Mouse (Mus musculus): ENCODE data around the gene Ttll10. TPM values are rescaled to one million over a fixed set of nuclear protein-coding genes. Genes with fewer than 3 reads are reported as not detected.
A peak's percentile ranks its signal among the peaks of the same experiment; 100 is the strongest.

Ttll10 gene
- polyA plus RNA-seq, 1 experiment from 2014 or later, result 2.0 TPM

DNA sequence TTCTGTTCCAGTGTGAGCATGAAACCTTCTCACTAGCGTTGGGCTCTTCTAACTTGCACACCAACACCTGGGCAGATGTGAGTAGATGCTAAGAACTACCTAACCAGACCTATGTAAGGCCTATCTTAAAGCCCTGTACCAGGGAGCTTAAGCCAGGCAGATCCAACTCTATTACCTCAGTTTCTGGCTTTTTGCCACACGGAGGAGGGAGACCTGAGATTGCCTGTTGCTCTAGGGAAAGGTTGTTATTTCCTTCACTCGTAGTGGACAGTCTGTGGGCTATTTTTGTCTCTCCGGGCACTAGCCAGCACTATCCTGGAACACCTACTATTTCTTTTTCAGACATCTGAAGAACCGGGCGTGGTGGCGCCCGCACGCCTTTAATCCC lies 5.3 kb upstream of the Ttll10 start:
- Histone ChIP-seq H3K36me3 (no peaks in the 10 kb centered on the region), H3K27me3 (no peaks in the 10 kb centered on the region), H3K4me3 (no peak overlapping the region), H3K27ac (peak overlapping the region; percentile 36; the same call in 1 of the 2 replicates), H3K4me1 (0 out of 2 replicates have a peak, but pooled peaks cover 4% of the 10 kb centered on the region), H3K4me2 (no peak overlapping the region), H3K9ac (no peak overlapping the region), H3K9me3 (no peaks in the 10 kb centered on the region)
- WGBS, result 82% methylated on average over 9 of the region's 9 CpGs
- ATAC-seq (ENCODE audit: insufficient number of reproducible peaks, insufficient read depth, low FRiP score, low TSS enrichment, low read depth), result no peak

DNA sequence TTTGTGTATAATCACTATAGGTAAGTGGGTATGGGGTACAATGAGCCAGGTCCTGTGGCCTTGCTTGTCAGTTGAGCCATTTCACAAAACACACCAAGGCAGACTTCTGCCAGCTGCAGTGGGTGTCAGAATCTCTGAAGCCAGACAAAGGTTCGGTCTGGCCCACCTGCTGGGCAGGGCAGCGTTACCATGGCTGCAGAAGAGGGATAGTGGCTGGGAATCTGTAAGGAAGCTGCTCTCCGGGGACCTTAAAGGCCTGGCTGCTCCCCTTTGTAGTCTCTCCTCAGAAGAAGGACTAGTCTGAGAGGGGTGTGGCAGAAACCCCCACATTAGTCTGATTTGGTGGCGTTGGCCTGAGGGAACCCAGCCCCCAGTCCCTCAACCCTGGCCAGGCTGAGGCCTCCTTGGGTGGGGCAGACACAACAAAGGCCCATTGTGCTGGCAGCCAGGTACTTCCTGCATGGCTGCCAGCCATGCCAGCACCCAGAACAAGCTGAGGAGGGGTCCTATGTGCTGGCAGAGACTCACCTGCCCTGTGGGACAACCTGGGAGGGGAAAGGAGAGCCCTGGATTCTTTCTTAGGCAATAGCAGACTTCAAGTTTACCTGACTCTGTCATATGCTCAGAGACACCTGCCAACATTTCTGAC lies 4.8 kb upstream of the Ttll10 start:
- H3K4me3 ChIP-seq, result no peak overlapping the region
- no peak overlapping the region for H3K4me2 ChIP-seq
- no peak for ATAC-seq (ENCODE audit: insufficient number of reproducible peaks, insufficient read depth, low FRiP score, low TSS enrichment, low read depth)
- H3K9ac ChIP-seq, result no peak overlapping the region
- no peaks in the 10 kb centered on the region for H3K27me3 ChIP-seq
- WGBS, result 9% methylated on average over 4 of the region's 4 CpGs
- peak overlapping the region; percentile 36 for H3K27ac ChIP-seq
- 0 out of 2 replicates have a peak, but pooled peaks cover 4% of the 10 kb centered on the region for H3K4me1 ChIP-seq
- no peaks in the 10 kb centered on the region for H3K9me3 ChIP-seq
- H3K36me3 ChIP-seq, result no peaks in the 10 kb centered on the region

DNA sequence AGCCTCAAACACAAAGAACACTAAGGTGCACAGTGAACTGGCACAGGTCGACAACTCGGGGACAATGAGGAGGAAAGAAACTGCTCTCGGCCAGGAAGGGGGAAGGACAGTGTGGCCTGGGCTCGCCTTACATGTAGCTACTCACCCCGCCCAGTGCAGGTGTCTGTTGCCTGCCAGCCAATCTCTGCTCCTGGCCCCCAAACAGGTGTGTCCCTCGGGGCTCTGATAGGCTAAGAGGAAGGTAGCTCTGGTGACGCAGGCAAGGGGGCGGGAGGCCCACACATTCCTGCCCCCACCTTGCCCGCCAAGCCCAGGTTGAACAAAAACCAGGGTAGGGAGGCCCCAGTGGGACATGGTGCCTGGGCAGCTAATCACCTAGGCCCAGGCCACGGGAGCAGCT lies 499 bp upstream of the Ttll10 start:
- H3K9ac ChIP-seq, result peak overlapping the region; percentile 69
- peak overlapping the region; percentile 40 for H3K4me3 ChIP-seq
- H3K36me3 ChIP-seq, result no peaks in the 10 kb centered on the region
- peak overlapping the region; percentile 47 for H3K4me2 ChIP-seq
- H3K9me3 ChIP-seq, result no peaks in the 10 kb centered on the region
- H3K27me3 ChIP-seq, result no peaks in the 10 kb centered on the region
- peak overlapping the region; percentile 89 for H3K27ac ChIP-seq
- ATAC-seq (ENCODE audit: insufficient number of reproducible peaks, insufficient read depth, low FRiP score, low TSS enrichment, low read depth), result peak; percentile 86
- 28% methylated on average over 10 of the region's 10 CpGs for WGBS
- H3K4me1 ChIP-seq, result no peaks in the 10 kb centered on the region

DNA sequence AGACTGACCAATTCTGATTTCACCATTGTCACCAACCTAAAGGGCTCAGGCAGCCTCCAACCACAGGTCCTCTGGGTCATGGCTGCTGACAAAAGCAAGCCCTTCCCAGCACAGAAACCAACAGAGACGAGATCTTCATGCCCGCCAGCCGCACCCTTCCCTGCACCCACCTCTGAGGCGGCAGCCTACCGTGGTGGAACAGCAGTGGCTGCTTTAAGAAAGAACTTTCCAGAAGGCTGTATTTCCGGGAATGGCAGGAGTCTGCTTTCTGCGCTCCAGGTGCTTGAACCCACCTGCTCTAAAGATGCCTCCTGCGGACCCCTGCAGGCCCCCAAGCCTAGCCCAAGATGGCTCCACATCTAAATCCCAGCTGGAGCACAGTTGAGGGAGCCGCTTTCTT lies 388 bp downstream of the Ttll10 start:
- peak overlapping the region; percentile 89 for H3K27ac ChIP-seq
- H3K36me3 ChIP-seq, result no peaks in the 10 kb centered on the region
- H3K9ac ChIP-seq, result peak overlapping the region; percentile 69
- WGBS, result 66% methylated on average over 9 of the region's 9 CpGs
- H3K9me3 ChIP-seq, result no peaks in the 10 kb centered on the region
- no peaks in the 10 kb centered on the region for H3K4me1 ChIP-seq
- ATAC-seq (ENCODE audit: insufficient number of reproducible peaks, insufficient read depth, low FRiP score, low TSS enrichment, low read depth), result no peak
- peak overlapping the region; percentile 40 for H3K4me3 ChIP-seq
- H3K27me3 ChIP-seq, result no peaks in the 10 kb centered on the region
- H3K4me2 ChIP-seq, result peak overlapping the region; percentile 47

DNA sequence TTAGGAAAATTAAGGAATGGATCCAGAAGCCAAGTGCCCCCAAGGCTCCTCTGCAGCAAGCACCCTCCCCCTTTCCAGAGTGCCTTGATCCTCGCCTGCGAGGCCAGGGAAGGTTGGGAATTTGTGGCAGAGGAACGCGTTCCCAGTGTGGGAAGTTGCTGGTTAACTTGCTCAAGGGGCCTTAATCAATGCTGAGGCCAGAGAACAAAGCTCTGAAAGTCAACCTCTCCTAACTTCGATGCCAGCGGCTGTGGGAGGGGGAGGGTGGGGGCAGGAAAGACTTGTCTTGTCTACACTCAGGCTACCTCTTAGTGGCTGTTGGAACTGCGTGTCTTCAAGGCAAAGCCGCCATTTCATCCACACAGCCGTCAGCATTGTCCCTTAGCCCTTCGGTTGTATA lies 1.5 kb downstream of the Ttll10 start:
- H3K4me2 ChIP-seq, result peak overlapping the region; percentile 47
- 28% methylated on average over 10 of the region's 10 CpGs for WGBS
- H3K27ac ChIP-seq, result peak overlapping the region; percentile 89; the same call in 1 of the 2 replicates
- H3K9ac ChIP-seq, result peak overlapping the region; percentile 47
- H3K27me3 ChIP-seq, result no peaks in the 10 kb centered on the region
- H3K4me3 ChIP-seq, result peak overlapping the region; percentile 40
- H3K4me1 ChIP-seq, result no peaks in the 10 kb centered on the region
- no peaks in the 10 kb centered on the region for H3K9me3 ChIP-seq
- ATAC-seq (ENCODE audit: insufficient number of reproducible peaks, insufficient read depth, low FRiP score, low TSS enrichment, low read depth), result no peak
- no peaks in the 10 kb centered on the region for H3K36me3 ChIP-seq

DNA sequence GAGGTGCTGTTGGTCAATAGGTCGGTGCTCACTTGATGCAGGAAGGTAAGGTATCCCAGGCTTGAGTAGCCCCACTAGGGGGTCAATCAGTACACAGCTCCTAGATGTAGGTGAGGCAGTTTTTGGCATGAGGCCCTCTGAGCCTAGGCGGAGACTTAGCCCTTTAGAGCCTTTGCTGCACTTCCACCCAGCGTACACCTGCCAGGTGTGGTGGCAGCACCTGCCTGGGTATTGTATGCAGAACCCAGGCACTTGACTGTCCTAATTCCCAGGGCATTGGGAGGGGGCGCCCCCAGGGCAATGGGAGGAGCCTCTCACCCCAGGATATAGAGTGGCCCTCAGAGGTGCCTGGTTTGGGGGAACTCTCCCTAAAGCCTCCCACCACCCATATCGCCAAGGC lies 4.0 kb downstream of the Ttll10 start:
- no peaks in the 10 kb centered on the region for H3K4me1 ChIP-seq
- ATAC-seq (ENCODE audit: insufficient number of reproducible peaks, insufficient read depth, low FRiP score, low TSS enrichment, low read depth), result no peak
- H3K27ac ChIP-seq, result no peak overlapping the region
- no peaks in the 10 kb centered on the region for H3K27me3 ChIP-seq
- H3K9ac ChIP-seq, result no peak overlapping the region
- no peaks in the 10 kb centered on the region for H3K36me3 ChIP-seq
- 92% methylated on average over 5 of the region's 5 CpGs for WGBS
- no peaks in the 10 kb centered on the region for H3K9me3 ChIP-seq
- H3K4me2 ChIP-seq, result 0 out of 2 replicates have a peak overlapping the region, but pooled peaks have one; percentile 47
- H3K4me3 ChIP-seq, result no peak overlapping the region

DNA sequence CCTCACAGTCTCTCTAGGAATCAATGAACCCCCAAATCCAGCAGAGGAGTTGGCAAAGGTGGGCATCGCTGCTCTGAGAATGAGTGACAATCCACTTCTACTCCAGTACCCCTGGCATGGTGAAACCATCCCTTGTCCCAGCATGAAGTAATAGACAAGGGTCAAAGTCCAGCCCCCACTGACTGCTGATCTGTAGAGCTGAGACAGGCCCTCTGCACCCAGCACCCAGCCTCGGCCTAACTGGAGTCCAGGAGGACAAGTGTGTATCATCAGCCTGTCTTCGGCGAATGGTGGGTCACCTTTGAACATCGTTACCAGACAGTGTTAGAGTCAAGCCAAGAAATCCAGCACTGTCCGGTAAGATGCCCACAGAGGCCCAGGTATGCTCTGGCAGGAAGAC lies 4.6 kb downstream of the Ttll10 start:
- Histone ChIP-seq H3K27me3 (no peaks in the 10 kb centered on the region), H3K4me1 (no peaks in the 10 kb centered on the region), H3K27ac (no peak overlapping the region), H3K4me3 (no peak overlapping the region), H3K4me2 (no peak overlapping the region), H3K36me3 (no peaks in the 10 kb centered on the region), H3K9me3 (no peaks in the 10 kb centered on the region), H3K9ac (no peak overlapping the region)
- ATAC-seq (ENCODE audit: insufficient number of reproducible peaks, insufficient read depth, low FRiP score, low TSS enrichment, low read depth), result no peak
- 91% methylated on average over 6 of the region's 6 CpGs for WGBS

DNA sequence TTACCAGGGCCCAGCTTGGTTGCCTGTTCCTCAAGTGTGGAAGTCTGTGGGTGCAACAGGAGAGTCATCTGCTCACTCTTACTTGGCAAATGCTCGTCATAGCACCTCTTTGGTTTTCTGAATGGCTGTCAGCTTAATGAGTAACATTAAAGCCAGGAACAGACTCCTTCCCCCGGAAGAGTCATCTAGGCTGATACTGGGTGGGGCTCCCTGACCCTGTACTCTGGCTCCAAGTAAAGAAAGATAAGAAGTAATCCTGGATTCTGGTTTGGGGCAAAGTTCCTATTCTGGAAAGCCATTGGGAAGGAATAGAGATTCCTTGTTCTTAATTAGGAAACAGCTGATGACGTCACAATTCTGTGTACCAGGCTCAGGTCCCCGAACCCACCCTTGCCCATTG lies 5.1 kb downstream of the Ttll10 start:
- no peak overlapping the region for H3K4me3 ChIP-seq
- no peak overlapping the region for H3K27ac ChIP-seq
- H3K4me2 ChIP-seq, result no peak overlapping the region
- ATAC-seq (ENCODE audit: insufficient number of reproducible peaks, insufficient read depth, low FRiP score, low TSS enrichment, low read depth), result no peak
- H3K27me3 ChIP-seq, result no peaks in the 10 kb centered on the region
- no peaks in the 10 kb centered on the region for H3K9me3 ChIP-seq
- 79% methylated on average over 4 of the region's 4 CpGs for WGBS
- H3K4me1 ChIP-seq, result no peaks in the 10 kb centered on the region
- H3K9ac ChIP-seq, result no peak overlapping the region
- no peaks in the 10 kb centered on the region for H3K36me3 ChIP-seq

DNA sequence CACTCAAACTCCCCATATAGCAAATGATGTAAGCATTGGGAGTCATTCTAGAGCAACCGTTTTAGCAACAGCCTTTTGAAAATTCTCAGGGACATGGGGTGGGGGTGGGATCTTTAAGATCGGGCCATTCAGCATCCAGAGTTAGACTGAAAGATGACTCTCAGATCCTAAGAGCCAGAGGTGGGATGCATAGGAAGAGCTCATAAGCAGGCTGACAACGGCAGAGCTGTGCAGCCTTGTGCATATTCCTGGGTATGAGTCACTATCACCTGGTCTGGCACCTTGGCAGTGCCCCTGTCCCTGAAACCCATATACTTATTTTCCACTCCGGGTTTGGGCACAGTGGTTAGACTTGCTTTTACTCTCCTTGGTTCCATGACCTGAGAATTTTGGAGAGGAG lies 6.1 kb downstream of the Ttll10 start:
- H3K4me2 ChIP-seq, result no peak overlapping the region
- H3K36me3 ChIP-seq, result no peaks in the 10 kb centered on the region
- H3K4me3 ChIP-seq, result no peak overlapping the region
- no peak overlapping the region for H3K9ac ChIP-seq
- WGBS, result 74% methylated on average over 4 of the region's 4 CpGs
- no peak for ATAC-seq (ENCODE audit: insufficient number of reproducible peaks, insufficient read depth, low FRiP score, low TSS enrichment, low read depth)
- H3K27ac ChIP-seq, result no peak overlapping the region
- no peaks in the 10 kb centered on the region for H3K9me3 ChIP-seq
- no peaks in the 10 kb centered on the region for H3K4me1 ChIP-seq
- no peaks in the 10 kb centered on the region for H3K27me3 ChIP-seq

DNA sequence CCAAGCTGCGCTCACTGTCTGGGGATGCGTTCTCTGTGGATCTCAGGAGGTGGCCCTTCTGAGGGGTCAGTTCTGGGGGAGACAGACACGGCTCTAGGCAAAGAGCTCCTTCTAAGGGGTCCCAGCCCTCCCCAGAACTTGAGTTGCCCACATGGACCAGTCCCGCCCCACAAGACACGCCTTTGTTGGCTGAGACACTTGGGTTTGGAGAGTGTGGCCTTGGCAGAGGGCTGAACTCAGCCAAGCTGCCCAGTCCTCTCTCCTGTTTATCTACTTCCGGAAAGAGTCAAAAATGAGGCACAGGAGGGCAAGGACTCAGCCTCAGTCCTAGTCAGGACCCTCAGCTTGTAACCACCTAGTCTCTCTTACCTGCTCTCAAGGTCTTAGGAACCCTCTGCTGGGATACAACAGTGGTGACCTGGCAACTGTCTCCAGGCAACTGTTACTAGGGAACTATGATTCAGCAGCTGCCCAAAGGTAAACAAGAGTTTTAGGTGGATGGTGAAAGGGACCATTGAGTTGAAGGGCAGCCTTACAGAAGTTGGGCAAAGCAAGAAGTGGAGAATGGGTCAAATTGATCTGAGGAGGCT lies 8.7 kb downstream of the Ttll10 start:
- H3K4me2 ChIP-seq, result no peak overlapping the region
- ATAC-seq (ENCODE audit: insufficient number of reproducible peaks, insufficient read depth, low FRiP score, low TSS enrichment, low read depth), result no peak
- H3K27me3 ChIP-seq, result no peaks in the 10 kb centered on the region
- no peak overlapping the region for H3K9ac ChIP-seq
- no peak overlapping the region for H3K4me3 ChIP-seq
- H3K27ac ChIP-seq, result no peak overlapping the region
- no peaks in the 10 kb centered on the region for H3K9me3 ChIP-seq
- H3K4me1 ChIP-seq, result no peaks in the 10 kb centered on the region
- no peaks in the 10 kb centered on the region for H3K36me3 ChIP-seq
- 76% methylated on average over 6 of the region's 6 CpGs for WGBS

DNA sequence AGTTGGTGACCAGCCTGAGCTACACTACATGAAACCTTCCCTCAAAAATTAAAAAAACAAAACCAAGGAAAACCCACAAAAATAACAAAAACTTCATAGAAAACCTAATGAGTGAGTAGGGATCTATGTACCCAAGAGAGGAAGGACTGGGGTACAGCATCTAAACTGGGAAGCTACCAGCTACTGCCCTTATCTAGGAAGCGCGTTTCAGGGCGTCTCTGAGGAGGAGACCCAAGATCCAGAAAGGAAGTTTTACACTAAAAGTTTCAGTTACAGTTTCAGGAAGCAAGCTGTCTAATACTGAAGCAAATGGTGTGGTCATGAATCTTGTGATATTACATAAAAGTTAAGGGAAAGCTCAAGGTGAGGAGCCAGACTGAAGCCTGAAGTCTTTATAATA lies 9.4 kb downstream of the Ttll10 start:
- Histone ChIP-seq H3K4me2 (no peak overlapping the region), H3K4me3 (no peak overlapping the region), H3K27ac (no peak overlapping the region), H3K27me3 (no peaks in the 10 kb centered on the region), H3K9ac (no peak overlapping the region), H3K36me3 (no peaks in the 10 kb centered on the region), H3K4me1 (no peaks in the 10 kb centered on the region), H3K9me3 (no peaks in the 10 kb centered on the region)
- ATAC-seq (ENCODE audit: insufficient number of reproducible peaks, insufficient read depth, low FRiP score, low TSS enrichment, low read depth), result no peak
- WGBS, result 78% methylated on average over 3 of the region's 3 CpGs

DNA sequence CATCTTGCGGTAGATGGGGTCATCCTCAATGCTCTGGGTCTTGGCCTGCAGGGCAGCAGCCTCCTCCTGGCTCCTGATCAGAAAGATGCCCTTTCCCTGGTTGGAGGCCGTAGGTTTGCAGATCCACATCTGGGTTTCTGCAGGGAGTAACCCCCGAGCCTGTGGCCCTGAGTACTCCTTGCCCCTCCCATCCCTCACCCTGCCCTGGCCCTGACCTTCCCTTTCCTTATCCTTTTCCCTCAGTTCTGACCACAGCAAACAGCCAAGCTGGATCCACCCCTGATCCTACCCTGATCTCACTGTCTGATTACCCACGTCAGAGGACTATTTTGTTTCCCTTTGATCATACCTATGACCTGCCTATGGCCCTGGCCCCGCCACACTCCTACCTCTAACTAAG lies 14.5 kb downstream of the Ttll10 start:
- H3K4me3 ChIP-seq, result no peak overlapping the region
- H3K4me2 ChIP-seq, result no peak overlapping the region
- no peak overlapping the region for H3K27ac ChIP-seq
- no peaks in the 10 kb centered on the region for H3K4me1 ChIP-seq
- H3K27me3 ChIP-seq, result no peaks in the 10 kb centered on the region
- no peaks in the 10 kb centered on the region for H3K9me3 ChIP-seq
- ATAC-seq (ENCODE audit: insufficient number of reproducible peaks, insufficient read depth, low FRiP score, low TSS enrichment, low read depth), result no peak
- H3K9ac ChIP-seq, result no peak overlapping the region
- H3K36me3 ChIP-seq, result no peaks in the 10 kb centered on the region
- WGBS, result 46% methylated on average over 5 of the region's 5 CpGs

Data from embryonic facial prominence, embryonic 13.5 days (tissue).